Mouse (Mus musculus): ENCODE measurements around the gene Polr2h.

The Polr2h gene

GRCm38 (mm10) chr16:20723247-20723646 lies 5.8 kb downstream of the Polr2h start:
- DNase-seq: no peak

- DNase-seq: no peak
These were observed 6.9 kb downstream of the Polr2h start for GRCm38 (mm10) chr16:20724338-20724748.

GRCm38 (mm10) chr16:20725321-20725720 lies 7.9 kb downstream of the Polr2h start:
- DNase-seq: no peak

GRCm38 (mm10) chr16:20725750-20726149 lies 8.3 kb downstream of the Polr2h start:
- DNase-seq: no peak

- no peak for DNase-seq
These were observed 8.9 kb downstream of the Polr2h start for GRCm38 (mm10) chr16:20726384-20726783.

GRCm38 (mm10) chr16:20730293-20730711 lies 12.8 kb downstream of the Polr2h start:
- no peak for DNase-seq

- no peak for DNase-seq
These were observed 14.2 kb downstream of the Polr2h start for GRCm38 (mm10) chr16:20731688-20732087.

GRCm38 (mm10) chr16:20732251-20732924 lies 14.9 kb downstream of the Polr2h start:
- DNase-seq: no peak

GRCm38 (mm10) chr16:20732925-20733730 lies 15.7 kb downstream of the Polr2h start, which contains the start of gene Chrd:
TSS of gene Chrd (plus strand) at chr16:20733127.
- DNase-seq: peak; percentile 66 to 78

- peak in 1 of 2 experiments; percentile 21 for DNase-seq
These were observed 16.6 kb downstream of the Polr2h start, which contains the start of gene Thpo for GRCm38 (mm10) chr16:20733731-20734730. TSS of gene Thpo (minus strand) at chr16:20734511.

GRCm38 (mm10) chr16:20735651-20736050 lies 18.2 kb downstream of the Polr2h start:
- no peak for DNase-seq

- DNase-seq: no peak
These were observed 18.7 kb downstream of the Polr2h start for GRCm38 (mm10) chr16:20736168-20736567.

- no peak for DNase-seq
These were observed 19.4 kb downstream of the Polr2h start for GRCm38 (mm10) chr16:20736823-20737222.

- DNase-seq: no peak
These were observed 22.4 kb downstream of the Polr2h start for GRCm38 (mm10) chr16:20739845-20740244.

- no peak for DNase-seq
These were observed 29.2 kb downstream of the Polr2h start for GRCm38 (mm10) chr16:20746641-20747040.

- DNase-seq: no peak
These were observed 33.1 kb downstream of the Polr2h start for GRCm38 (mm10) chr16:20750518-20750917.

GRCm38 (mm10) chr16:20756052-20756451 lies 38.6 kb downstream of the Polr2h start:
- no peak for DNase-seq

GRCm38 (mm10) chr16:20757385-20757784 lies 39.9 kb downstream of the Polr2h start:
- DNase-seq: no peak

GRCm38 (mm10) chr16:20761681-20762080 lies 44.2 kb downstream of the Polr2h start:
- DNase-seq: peak; percentile 71 to 76

- peak; percentile 46 to 49 for DNase-seq
These were observed 47.8 kb downstream of the Polr2h start for GRCm38 (mm10) chr16:20765244-20765643.

All from cerebellum, postnatal 36 days (tissue).